Mouse (Mus musculus) heart, embryonic 11.5 days (tissue): ENCODE results near the gene Ffar3. TPM values are rescaled to one million over a fixed set of nuclear protein-coding genes. Genes with fewer than 3 reads are reported as not detected.

Experiments
- ATAC-seq: fragments of 200-750 bp; cut with Nextera tagmentation; replicated peaks from 2 replicates; pipeline ENCODE4 v1.8.0; 2017; ENCODE audit warnings: moderate library complexity; ENCODE audit not compliant: insufficient number of reproducible peaks, low FRiP score, low TSS enrichment
- H3K27ac ChIP-seq: fragments of 300-500 bp; sonication (generic); 2 replicates; pipeline ENCODE4 v1.5.1; 2014; ENCODE audit warnings: mild to moderate bottlenecking, low read depth, low read length
- H3K27me3 ChIP-seq: fragments of 300-500 bp; sonication (generic); 2 replicates; pipeline ENCODE4 v1.6.1; 2014; ENCODE audit warnings: mild to moderate bottlenecking, low read length, mixed read lengths; ENCODE audit not compliant: control insufficient read depth, insufficient read depth
- H3K36me3 ChIP-seq: fragments of 300-500 bp; sonication (generic); 2 replicates; pipeline ENCODE4 v1.6.1; 2014; ENCODE audit warnings: mild to moderate bottlenecking, low read length, moderate library complexity, mixed read lengths; ENCODE audit not compliant: control insufficient read depth, insufficient read depth
- H3K4me1 ChIP-seq: fragments of 300-500 bp; sonication (generic); 2 replicates; pipeline ENCODE4 v1.6.1; 2014; ENCODE audit warnings: low read length; ENCODE audit not compliant: control insufficient read depth, insufficient read depth
- H3K4me2 ChIP-seq: fragments of 300-500 bp; sonication (generic); 2 replicates; pipeline ENCODE4 v1.6.1; 2014; ENCODE audit warnings: mild to moderate bottlenecking, moderate library complexity
- H3K4me3 ChIP-seq: fragments of 300-500 bp; sonication (generic); 2 replicates; pipeline ENCODE4 v1.5.1; 2014; ENCODE audit warnings: low read depth, low read length
- H3K9ac ChIP-seq: fragments of 300-500 bp; sonication (generic); 2 replicates; pipeline ENCODE4 v1.6.1; 2014; ENCODE audit warnings: mild to moderate bottlenecking, low read depth, low read length, moderate library complexity
- H3K9me3 ChIP-seq: fragments of 300-500 bp; sonication (generic); replicated peaks from 2 replicates; pipeline ENCODE4 v1.6.1; 2016; ENCODE audit warnings: low read length; ENCODE audit not compliant: control insufficient read depth
- WGBS: fragments of 180-500 bp; shearing (Covaris S2); extraction: QIAGEN DNeasy Blood & Tissue Kit; methylation state at CpG from one replicate; pipeline ENCODE4 v1.1.7; 2014; ENCODE audit not compliant: insufficient replicate concordance; 5-methylcytosine and 5-hydroxymethylcytosine counted together
- polyA plus RNA-seq: library from polyadenylated mRNA; unstranded; fragments of >200 nt; fragmentation: Nextera tagmentation; extraction: Ambion mirVana; gene quantifications from 2 replicates; pipeline ENCODE4 v1.2.1, GENCODE M21; 2014

Gene Ffar3
- polyA plus RNA-seq, 1 experiment from 2014 or later = not detected

DNA sequence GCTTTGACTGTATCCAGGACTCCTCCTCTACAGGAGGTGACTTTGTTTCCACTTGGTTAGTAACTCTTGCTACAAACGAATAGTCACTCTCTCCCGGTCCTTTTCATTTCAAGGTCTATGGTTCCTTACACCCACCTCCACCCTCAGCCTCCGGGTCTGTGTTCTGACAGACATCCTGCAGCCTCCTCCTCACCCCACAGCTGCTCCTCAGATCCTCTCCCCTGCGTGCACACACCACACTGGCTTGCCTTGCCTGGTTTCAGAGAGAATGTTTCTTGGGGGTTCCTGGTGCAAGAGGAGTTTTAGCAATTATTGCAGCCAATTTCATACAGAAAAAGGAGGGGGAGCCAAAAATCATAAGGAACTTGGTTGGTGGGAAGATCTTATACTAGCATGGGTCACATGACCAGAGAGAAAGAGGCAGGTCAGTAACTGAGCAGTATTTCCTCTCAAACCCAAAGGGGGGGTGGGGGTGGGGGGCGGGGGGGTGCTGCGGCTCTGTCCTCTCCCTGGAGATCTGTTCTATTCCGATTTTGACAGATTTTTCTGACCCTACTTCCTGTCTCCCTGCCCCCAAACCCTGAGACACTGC lies 35.0 kb downstream of the Ffar3 start:
- Histone ChIP-seq H3K27me3 (no peaks in the 10 kb centered on the region), H3K4me2 (no peak overlapping the region), H3K4me1 (no peaks in the 10 kb centered on the region), H3K9me3 (no peaks in the 10 kb centered on the region), H3K27ac (no peak overlapping the region), H3K36me3 (no peaks in the 10 kb centered on the region), H3K4me3 (no peak overlapping the region), H3K9ac (no peak overlapping the region)
- ATAC-seq = no peak
- WGBS = 58% methylated on average over 7 of the region's 7 CpGs

DNA sequence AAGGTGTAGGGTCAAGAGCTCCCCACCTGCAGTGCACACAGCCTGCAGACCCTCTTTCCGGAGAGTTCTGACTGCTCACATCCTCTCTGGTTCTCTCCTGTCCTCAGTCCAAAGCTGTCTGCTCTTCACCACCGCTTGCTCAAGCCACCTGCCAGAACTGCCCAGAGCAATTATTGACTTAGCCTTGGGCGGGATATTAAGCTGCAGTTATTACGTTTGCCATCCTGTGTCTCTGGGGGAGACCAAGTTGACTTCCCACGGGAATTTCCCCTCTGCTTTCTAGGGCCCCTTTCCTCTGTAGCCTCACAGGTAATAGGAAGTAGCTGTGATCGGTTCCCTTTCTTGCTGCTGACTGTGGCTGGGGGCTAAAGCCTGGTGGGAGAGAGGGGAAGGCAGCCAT lies 35.8 kb downstream of the Ffar3 start:
- Histone ChIP-seq H3K27ac (no peak overlapping the region), H3K36me3 (no peaks in the 10 kb centered on the region), H3K9me3 (no peaks in the 10 kb centered on the region), H3K4me1 (no peaks in the 10 kb centered on the region), H3K27me3 (no peaks in the 10 kb centered on the region), H3K9ac (no peak overlapping the region), H3K4me3 (no peak overlapping the region), H3K4me2 (no peak overlapping the region)
- WGBS = 79% methylated on average over 6 of the region's 6 CpGs
- ATAC-seq = no peak

GRCm38 (mm10) chr7:30812291-30812807 lies 43.6 kb downstream of the Ffar3 start:
- Histone ChIP-seq H3K4me1 (no peaks in the 10 kb centered on the region), H3K4me3 (no peak overlapping the region), H3K9ac (no peak overlapping the region), H3K36me3 (no peaks in the 10 kb centered on the region), H3K27ac (no peak overlapping the region), H3K27me3 (no peaks in the 10 kb centered on the region), H3K4me2 (no peak overlapping the region), H3K9me3 (no peaks in the 10 kb centered on the region)
- ATAC-seq = no peak
- WGBS = 71% methylated on average over 6 of the region's 6 CpGs

DNA sequence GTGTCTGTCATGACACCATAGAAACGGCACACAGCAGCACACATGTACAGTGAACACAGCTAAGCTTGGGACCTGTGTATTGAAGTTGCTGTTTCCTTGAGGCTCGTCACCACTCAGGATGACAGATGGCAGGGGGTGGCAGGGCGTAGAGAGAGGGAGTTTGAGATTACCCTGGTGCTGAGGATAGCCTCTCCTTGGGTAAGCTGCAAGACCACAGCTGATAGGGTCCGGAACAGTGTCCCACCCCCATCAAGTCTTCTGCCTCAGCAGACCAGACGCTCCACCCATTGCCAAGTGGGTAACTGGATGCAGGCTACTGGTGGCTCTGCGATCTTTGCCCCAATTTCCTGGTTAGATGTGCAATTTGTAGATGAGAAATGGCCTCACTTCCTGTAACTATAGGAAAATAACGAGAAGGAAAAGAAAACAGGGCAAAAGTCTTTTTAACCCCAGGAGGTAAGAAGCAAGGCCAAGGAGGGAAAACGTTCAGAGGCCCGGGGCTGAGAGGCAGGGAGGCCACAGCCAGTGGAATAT lies 44.2 kb downstream of the Ffar3 start:
- H3K9me3 ChIP-seq = no peaks in the 10 kb centered on the region
- no peak overlapping the region for H3K4me3 ChIP-seq
- 47% methylated on average over 9 of the region's 9 CpGs for WGBS
- no peaks in the 10 kb centered on the region for H3K36me3 ChIP-seq
- ATAC-seq = no peak
- no peak overlapping the region for H3K4me2 ChIP-seq
- H3K4me1 ChIP-seq = no peaks in the 10 kb centered on the region
- no peaks in the 10 kb centered on the region for H3K27me3 ChIP-seq
- no peak overlapping the region for H3K9ac ChIP-seq
- no peak overlapping the region for H3K27ac ChIP-seq

- H3K9me3 ChIP-seq = no peaks in the 10 kb centered on the region
- no peak overlapping the region for H3K4me3 ChIP-seq
- H3K27ac ChIP-seq = no peak overlapping the region
- H3K27me3 ChIP-seq = no peaks in the 10 kb centered on the region
- WGBS = 49% methylated on average over 6 of the region's 6 CpGs
- no peak overlapping the region for H3K4me2 ChIP-seq
- H3K36me3 ChIP-seq = no peaks in the 10 kb centered on the region
- ATAC-seq = no peak
- H3K9ac ChIP-seq = no peak overlapping the region
- no peaks in the 10 kb centered on the region for H3K4me1 ChIP-seq
Measured at GRCm38 (mm10) chr7:30810319-30810718, 45.7 kb downstream of the Ffar3 start.

DNA sequence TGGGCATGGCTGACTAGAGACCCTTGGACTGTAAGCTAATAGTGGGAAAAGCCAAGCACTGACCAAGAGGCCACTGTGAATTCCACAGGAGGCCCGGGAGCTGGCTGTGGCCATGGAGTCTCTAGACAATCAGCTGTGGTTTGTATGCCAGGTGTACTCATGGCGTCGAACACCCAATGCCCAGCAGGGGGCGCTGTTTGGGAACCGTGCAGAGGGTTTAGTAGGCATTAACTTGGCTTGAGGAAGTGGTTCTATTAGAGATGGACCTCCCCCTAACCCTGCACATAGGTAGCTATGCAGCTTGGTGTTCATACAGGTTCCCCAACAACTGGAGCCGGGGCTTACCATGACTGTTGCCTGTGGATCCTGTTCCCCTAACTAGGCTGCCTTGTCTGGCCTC lies 50.1 kb downstream of the Ffar3 start:
- Histone ChIP-seq H3K27me3 (no peaks in the 10 kb centered on the region), H3K4me2 (no peak overlapping the region), H3K9me3 (0 out of 2 replicates have a peak, but pooled peaks cover 2% of the 10 kb centered on the region), H3K36me3 (no peaks in the 10 kb centered on the region), H3K27ac (no peak overlapping the region), H3K4me3 (no peak overlapping the region), H3K4me1 (no peaks in the 10 kb centered on the region), H3K9ac (no peak overlapping the region)
- ATAC-seq = no peak
- WGBS = 42% methylated on average over 6 of the region's 6 CpGs

Other genes starting within 250 kb of the Ffar3 start
- gene Upk1a, start 243.3 kb downstream of the Ffar3 start, polyA plus RNA-seq = 0.31 and 0.47 TPM in 2 replicates
- 1,669 and 1,746 TPM in 2 replicates for gene Cox6b1, start 230.0 kb downstream of the Ffar3 start, polyA plus RNA-seq
- 2.6 and 3.6 TPM in 2 replicates for gene Etv2, start 220.3 kb downstream of the Ffar3 start, polyA plus RNA-seq
- 76.7 and 82.8 TPM in 2 replicates for gene Rbm42, start 205.9 kb downstream of the Ffar3 start, polyA plus RNA-seq
- 35.0 and 37.6 TPM in 2 replicates for gene Haus5, start 191.2 kb downstream of the Ffar3 start, polyA plus RNA-seq
- gene Pmis2, start 184.6 kb downstream of the Ffar3 start, polyA plus RNA-seq = not detected in 2 replicates
- gene 2200002J24Rik, start 157.3 kb downstream of the Ffar3 start, polyA plus RNA-seq = 0.70 and 1.6 TPM in 2 replicates
- gene Atp4a, start 144.0 kb downstream of the Ffar3 start, polyA plus RNA-seq = 0.17 and 1.4 TPM in 2 replicates
- gene Tmem147, start 126.6 kb downstream of the Ffar3 start, polyA plus RNA-seq = 172 and 173 TPM in 2 replicates
- 0.25 and 0.36 TPM in 2 replicates for gene Gapdhs, start 112.5 kb downstream of the Ffar3 start, polyA plus RNA-seq
- gene Sbsn, start 104.7 kb downstream of the Ffar3 start, polyA plus RNA-seq = 0.49 and 0.56 TPM in 2 replicates
- 1.1 and 1.2 TPM in 2 replicates for gene Dmkn, start 92.4 kb downstream of the Ffar3 start, polyA plus RNA-seq
- gene Krtdap, start 68.3 kb downstream of the Ffar3 start, polyA plus RNA-seq = not detected in 2 replicates
- not detected in 2 replicates for gene Ffar2, start 32.4 kb downstream of the Ffar3 start, polyA plus RNA-seq
- not detected in 2 replicates for gene Ffar1, start 5.4 kb upstream of the Ffar3 start, polyA plus RNA-seq
- not detected in 2 replicates for gene Cd22, start 24.2 kb upstream of the Ffar3 start, polyA plus RNA-seq
- gene Mag, start 58.7 kb upstream of the Ffar3 start, polyA plus RNA-seq = 0.09 TPM in 1 of 2 replicates, not detected in the other
- not detected in 2 replicates for gene Hamp2, start 68.5 kb upstream of the Ffar3 start, polyA plus RNA-seq
- gene Hamp, start 87.9 kb upstream of the Ffar3 start, polyA plus RNA-seq = not detected in 2 replicates
- 18.8 and 19.6 TPM in 2 replicates for gene Usf2, start 100.6 kb upstream of the Ffar3 start, polyA plus RNA-seq
- 11.6 and 14.4 TPM in 2 replicates for gene Lsr, start 117.3 kb upstream of the Ffar3 start, polyA plus RNA-seq
- 0.72 and 0.89 TPM in 2 replicates for gene Fam187b, start 117.6 kb upstream of the Ffar3 start, polyA plus RNA-seq
- gene Fxyd5, start 186.3 kb upstream of the Ffar3 start, polyA plus RNA-seq = 30.3 and 38.5 TPM in 2 replicates
- gene Fxyd7, start 195.3 kb upstream of the Ffar3 start, polyA plus RNA-seq = 2.5 and 4.9 TPM in 2 replicates
- 566 and 581 TPM in 2 replicates for gene Fxyd1, start 201.0 kb upstream of the Ffar3 start, polyA plus RNA-seq
- gene Lgi4, start 203.2 kb upstream of the Ffar3 start, polyA plus RNA-seq = 0.13 and 0.34 TPM in 2 replicates
- gene Fxyd3, start 220.5 kb upstream of the Ffar3 start, polyA plus RNA-seq = 0.38 and 1.8 TPM in 2 replicates